ENCODE assay signal across 10 mouse cellular contexts in genomic region chr17:10094108-10094521, GRCm38 (mm10).
DNase-seq lines count a peak whose midpoint lies in the region; ATAC-seq lines count a peak whose summit lies in the region.
"Had no signal": no experiment of that assay in that cellular context is flagged by ENCODE, and none has a peak within 500 bp of the region (broad histone marks: within the 10 kb centered on the region; RNA-seq: fewer than 3 reads in every experiment).

No protein-coding gene starts in this region.

- H3K4me3 ChIP-seq in forebrain, embryonic 15.5 days: no peak overlapping the region
- no peak overlapping the region for H3K4me3 ChIP-seq in forebrain, embryonic 10.5 days
- H3K4me3 ChIP-seq in kidney, embryonic 15.5 days (replicated peaks): no peak overlapping the region
- H3K4me3 ChIP-seq: embryonic facial prominence, embryonic 13.5 days; midbrain, embryonic 12.5 days had no signal

- H3K9me3 ChIP-seq in forebrain, embryonic 15.5 days: no peaks in the 10 kb centered on the region
- H3K9me3 ChIP-seq in forebrain, embryonic 10.5 days: no peaks in the 10 kb centered on the region; the same call in 1 of the 2 replicates
- peaks cover 3% of the 10 kb centered on the region; the same call in 1 of the 2 replicates for H3K9me3 ChIP-seq in kidney, embryonic 15.5 days (replicated peaks)
- H3K9me3 ChIP-seq: embryonic facial prominence, embryonic 13.5 days had no signal

- H3K4me1 ChIP-seq in forebrain, embryonic 15.5 days: peaks cover 10% of the 10 kb centered on the region
- H3K4me1 ChIP-seq in forebrain, embryonic 10.5 days: no peaks in the 10 kb centered on the region
- peaks cover 10% of the 10 kb centered on the region for H3K4me1 ChIP-seq in kidney, embryonic 15.5 days
- H3K4me1 ChIP-seq: midbrain, embryonic 12.5 days had no signal

- DNase-seq in forebrain, embryonic 10.5 days (ENCODE audit: extremely low spot score, low spot score): no peak
- peak; percentile 82 for DNase-seq in gastrocnemius, postnatal 14 days
- DNase-seq in ovary, postnatal 10 days (ENCODE audit: low spot score): peak; percentile 11
- DNase-seq in left cerebral cortex, postnatal 36 days (ENCODE audit: low spot score in 2 of 2): no peak
- DNase-seq in B cell, adult 2 months: no peak

- H3K36me3 ChIP-seq in forebrain, embryonic 15.5 days: no peaks in the 10 kb centered on the region
- no peaks in the 10 kb centered on the region for H3K36me3 ChIP-seq in forebrain, embryonic 10.5 days (replicated peaks)
- no peaks in the 10 kb centered on the region for H3K36me3 ChIP-seq in kidney, embryonic 15.5 days
- H3K36me3 ChIP-seq: embryonic facial prominence, embryonic 13.5 days; midbrain, embryonic 12.5 days had no signal

- intact Hi-C loops in gastrocnemius, postnatal 14 days (cut with DNase I; ENCODE audit: low total_unique reads): no loop called here
- intact Hi-C loops in left cerebral cortex, postnatal 36 days (cut with DNase I): no loop called here

- no peaks in the 10 kb centered on the region for H3K27me3 ChIP-seq in forebrain, embryonic 15.5 days
- H3K27me3 ChIP-seq in forebrain, embryonic 10.5 days (ENCODE audit: poor library complexity, severe bottlenecking): no peaks in the 10 kb centered on the region
- no peaks in the 10 kb centered on the region for H3K27me3 ChIP-seq in kidney, embryonic 15.5 days
- H3K27me3 ChIP-seq: embryonic facial prominence, embryonic 13.5 days; midbrain, embryonic 12.5 days had no signal

- 0 out of 2 replicates have a peak overlapping the region, but pooled peaks have one; percentile 17 for H3K27ac ChIP-seq in forebrain, embryonic 15.5 days (replicated peaks)
- H3K27ac ChIP-seq in forebrain, embryonic 10.5 days: no peak overlapping the region
- H3K27ac ChIP-seq in kidney, embryonic 15.5 days: peak overlapping the region; percentile 29
- H3K27ac ChIP-seq: embryonic facial prominence, embryonic 13.5 days; midbrain, embryonic 12.5 days had no signal

- no peak overlapping the region for H3K4me2 ChIP-seq in forebrain, embryonic 15.5 days (replicated peaks)
- H3K4me2 ChIP-seq in kidney, embryonic 15.5 days: no peak overlapping the region
- H3K4me2 ChIP-seq: embryonic facial prominence, embryonic 13.5 days; midbrain, embryonic 12.5 days had no signal

- WGBS in forebrain, embryonic 15.5 days: 87% methylated on average over 3 of the region's 3 CpGs
- 82% methylated on average over 3 of the region's 3 CpGs for WGBS in forebrain, embryonic 10.5 days
- WGBS in kidney, embryonic 15.5 days: 58% methylated on average over 3 of the region's 3 CpGs

- no peak for ATAC-seq in forebrain, embryonic 15.5 days (replicated peaks)
- no peak for ATAC-seq in kidney, embryonic 15.5 days (replicated peaks; ENCODE audit: low FRiP score)
- ATAC-seq in megakaryocyte, adult 5-6 weeks (ENCODE audit: poor library complexity, severe bottlenecking): no peak

- H3K9ac ChIP-seq in forebrain, embryonic 15.5 days (replicated peaks): no peak overlapping the region
- H3K9ac ChIP-seq in kidney, embryonic 15.5 days: no peak overlapping the region
- H3K9ac ChIP-seq: embryonic facial prominence, embryonic 13.5 days; midbrain, embryonic 12.5 days had no signal

Comparison
In these comparisons a context has a peak if more than half of its experiments do, and no peak if none do; other contexts are left out.
1. DNase-seq: peak in gastrocnemius, postnatal 14 days (single experiment) and ovary, postnatal 10 days (single experiment); none in forebrain, embryonic 10.5 days (single experiment), left cerebral cortex, postnatal 36 days (0 of 2) and B cell, adult 2 months (0 of 2).